8 mouse cellular contexts compared by ENCODE assay signal in genomic region chr15:99735631-99736030, GRCm38 (mm10). TPM values are rescaled to one million over a fixed set of nuclear protein-coding genes. Genes with fewer than 3 reads are reported as not detected.
DNase-seq lines count a peak whose midpoint lies in the region; ATAC-seq lines count a peak whose summit lies in the region.

No protein-coding gene starts in this region.

- ATAC-seq in granulocyte monocyte progenitor cell, adult 5-6 weeks (replicated peaks; ENCODE audit: poor library complexity, severe bottlenecking): no peak

- intact Hi-C loops in left cerebral cortex, postnatal 36 days (cut with DNase I): no loop called here

- DNase-seq in adrenal gland, postnatal 36 days: peak; percentile 96 to 97
- peak; percentile 97 to 100 for DNase-seq in cerebellum, postnatal 36 days
- DNase-seq in kidney, postnatal 10 days: peak; percentile 100
- DNase-seq in left cerebral cortex, postnatal 36 days (ENCODE audit: low spot score in 2 of 2): peak; percentile 100
- peak; percentile 100 for DNase-seq in spleen, postnatal 4 days (ENCODE audit: low spot score in 2 of 2)
- no peak for DNase-seq in embryo, embryonic 9.5 days (ENCODE audit: extremely low spot score)
- DNase-seq in adipocyte (ENCODE audit: low spot score): no peak

RNA-seq across cellular contexts. Expression of gene Cox14, which starts 10.2 kb away (rescaled TPM):
- total RNA-seq in adrenal gland, postnatal 36 days (2021): 100 to 1,000 TPM; 227 to 257 TPM
- total RNA-seq in left cerebral cortex, postnatal 36 days (2021): 100 to 1,000 TPM; 112 to 121 TPM
- total RNA-seq in granulocyte monocyte progenitor cell, adult 5-6 weeks (2014; fragmentation: Nextera tagmentation): 57.0 and 57.1 TPM in 2 replicates
- 38.9 and 47.3 TPM in 2 replicates for total RNA-seq in granulocyte monocyte progenitor cell, adult 5-6 weeks (2017)

RNA-seq across cellular contexts. Expression of gene Gpd1, which starts 18.3 kb away (rescaled TPM):
- 1,000 to 10,000 TPM in 1 of 2 experiments, 100 to 1,000 TPM in 1; 945 to 1,041 TPM for total RNA-seq in adrenal gland, postnatal 36 days (2021)
- 100 to 1,000 TPM in 1 of 2 experiments, 10 to 100 TPM in 1; 89.9 to 104 TPM for total RNA-seq in left cerebral cortex, postnatal 36 days (2021)
- 0.68 and 0.86 TPM in 2 replicates for total RNA-seq in granulocyte monocyte progenitor cell, adult 5-6 weeks (2014; fragmentation: Nextera tagmentation)
- total RNA-seq in granulocyte monocyte progenitor cell, adult 5-6 weeks (2017): 0.10 and 0.34 TPM in 2 replicates

RNA-seq across cellular contexts. Expression of gene Gm17349, which starts 30.3 kb away (rescaled TPM):
- total RNA-seq in adrenal gland, postnatal 36 days (2021): 10 to 100 TPM; 19.6 to 24.6 TPM
- 10 to 100 TPM in 1 of 2 experiments, 1 to 10 TPM in 1; 9.2 to 10.4 TPM for total RNA-seq in left cerebral cortex, postnatal 36 days (2021)
- not detected in 2 replicates for total RNA-seq in granulocyte monocyte progenitor cell, adult 5-6 weeks (2014; fragmentation: Nextera tagmentation)
- total RNA-seq in granulocyte monocyte progenitor cell, adult 5-6 weeks (2017): not detected in 2 replicates

RNA-seq across cellular contexts. Expression of gene Smarcd1, which starts 33.7 kb away (rescaled TPM):
- total RNA-seq in adrenal gland, postnatal 36 days (2021): 10 to 100 TPM; 40.8 to 51.2 TPM
- total RNA-seq in left cerebral cortex, postnatal 36 days (2021): 100 to 1,000 TPM; 159 to 164 TPM
- 29.8 and 34.7 TPM in 2 replicates for total RNA-seq in granulocyte monocyte progenitor cell, adult 5-6 weeks (2014; fragmentation: Nextera tagmentation)
- total RNA-seq in granulocyte monocyte progenitor cell, adult 5-6 weeks (2017): 16.3 and 28.0 TPM in 2 replicates

RNA-seq across cellular contexts. Expression of gene Cers5, which starts 37.1 kb away (rescaled TPM):
- total RNA-seq in adrenal gland, postnatal 36 days (2021): 10 to 100 TPM; 49.1 to 56.1 TPM
- 10 to 100 TPM; 32.3 to 42.2 TPM for total RNA-seq in left cerebral cortex, postnatal 36 days (2021)
- total RNA-seq in granulocyte monocyte progenitor cell, adult 5-6 weeks (2014; fragmentation: Nextera tagmentation): 34.8 and 58.3 TPM in 2 replicates
- total RNA-seq in granulocyte monocyte progenitor cell, adult 5-6 weeks (2017): 17.9 and 24.5 TPM in 2 replicates

Comparison
In these comparisons a context has a peak if more than half of its experiments do, and no peak if none do; other contexts are left out.
1. DNase-seq: peak in adrenal gland, postnatal 36 days (2 of 2), cerebellum, postnatal 36 days (2 of 2), kidney, postnatal 10 days (single experiment), left cerebral cortex, postnatal 36 days (2 of 2) and spleen, postnatal 4 days (2 of 2); none in embryo, embryonic 9.5 days (single experiment) and adipocyte (single experiment).
2. RNA of gene Gpd1, which starts 18.3 kb away (total RNA-seq): 945 to 1,041 TPM in adrenal gland, postnatal 36 days and 89.9 to 104 TPM in left cerebral cortex, postnatal 36 days; 0.10 to 0.86 TPM in granulocyte monocyte progenitor cell, adult 5-6 weeks; every median in the first group is over 10 times any median in the second.
3. RNA of gene Gm17349, which starts 30.3 kb away (total RNA-seq): 19.6 to 24.6 TPM in adrenal gland, postnatal 36 days and 9.2 to 10.4 TPM in left cerebral cortex, postnatal 36 days; not detected in granulocyte monocyte progenitor cell, adult 5-6 weeks; every median in the first group is over 10 times any median in the second.